Mouse (Mus musculus): ENCODE results near the gene Upk3b. TPM values are rescaled to one million over a fixed set of nuclear protein-coding genes. Genes with fewer than 3 reads are reported as not detected.

The Upk3b gene
- total RNA-seq, 2 experiments from 2014 or later: not detected

GRCm38 (mm10) chr5:136014877-136015276, 23.4 kb upstream of the Upk3b start:
- intact Hi-C loops (cut with DNase I): no loop called here
- no peak for TF ChIP-seq CTCF (IDR thresholded peaks at IDR 0.05)
- DNase-seq (ENCODE audit: extremely low spot score in 1 of 2, low spot score in 2 of 2): no peak
- H3K27ac ChIP-seq: no peak overlapping the region
- H3K4me3 ChIP-seq: no peak overlapping the region

DNA sequence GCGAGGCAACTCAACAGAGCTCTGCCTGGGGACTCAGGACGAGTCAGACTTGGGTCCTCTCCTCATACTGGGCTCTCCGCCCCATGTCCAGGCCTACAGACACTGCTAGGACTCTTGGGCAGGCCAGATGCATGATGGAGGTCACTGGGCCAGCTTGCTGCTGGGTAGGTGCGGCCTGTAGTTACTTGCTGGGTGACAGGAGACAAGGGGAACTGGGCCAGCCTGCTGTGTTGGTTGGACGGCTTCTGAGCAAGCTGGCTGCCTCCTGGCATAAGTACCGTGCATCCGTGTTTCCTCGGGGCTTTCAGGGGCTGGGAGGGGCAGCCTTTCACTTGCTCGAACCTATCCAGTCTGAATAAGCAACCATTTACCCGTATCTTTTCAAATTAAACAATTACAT, 22.7 kb upstream of the Upk3b start:
- Histone ChIP-seq H3K4me3 (no peak overlapping the region), H3K27ac (no peak overlapping the region)
- no peak for DNase-seq (ENCODE audit: extremely low spot score in 1 of 2, low spot score in 2 of 2)
- TF ChIP-seq CTCF (IDR thresholded peaks at IDR 0.05): no peak
- intact Hi-C loops (cut with DNase I): no loop called here

DNA sequence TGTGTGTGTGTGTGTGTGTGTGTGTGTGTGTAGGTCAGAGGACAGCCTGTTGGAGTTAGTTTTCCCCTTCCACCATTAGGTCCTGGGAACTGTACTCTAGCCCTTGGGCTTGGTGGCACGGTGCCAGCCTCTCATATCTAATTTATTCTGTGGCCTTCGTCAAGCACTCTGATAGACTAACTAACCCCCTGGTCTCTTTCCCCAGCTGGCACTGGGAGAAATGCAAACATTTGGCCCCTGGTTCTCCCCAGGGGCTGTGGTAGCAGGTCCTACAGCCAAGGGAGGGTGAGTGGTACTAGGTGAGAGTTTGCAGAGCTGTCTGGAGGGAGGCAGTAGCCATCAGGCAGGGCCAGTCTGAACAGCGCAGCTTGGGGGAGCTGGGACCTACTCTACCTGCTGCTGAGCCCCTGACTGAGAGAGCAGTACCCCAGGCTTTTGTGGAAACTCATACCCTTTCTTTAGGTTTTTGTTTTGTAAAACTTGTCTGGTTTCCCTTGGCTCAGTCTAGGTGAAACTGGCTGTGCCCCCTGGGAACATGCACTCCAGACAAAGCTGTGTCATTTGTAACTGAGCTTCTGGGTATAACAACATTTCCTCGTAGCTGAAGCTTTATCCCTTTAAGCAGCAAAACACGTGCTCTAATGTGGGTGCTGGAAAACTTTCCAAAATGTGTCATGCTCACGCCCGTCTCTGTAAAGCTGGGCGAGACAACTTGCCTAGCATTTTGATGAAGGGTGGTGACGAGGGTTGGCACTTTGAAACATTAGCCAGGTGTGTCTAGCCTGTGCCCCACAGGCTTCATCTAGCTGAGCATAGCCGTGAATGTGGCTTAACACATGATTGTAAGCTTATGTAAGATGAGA, 22.1 kb upstream of the Upk3b start:
- Histone ChIP-seq H3K4me3 (no peak overlapping the region), H3K27ac (no peak overlapping the region)
- intact Hi-C loops (cut with DNase I): no loop called here
- TF ChIP-seq CTCF (IDR thresholded peaks at IDR 0.05): no peak
- DNase-seq (ENCODE audit: extremely low spot score in 1 of 2, low spot score in 2 of 2): no peak

DNA sequence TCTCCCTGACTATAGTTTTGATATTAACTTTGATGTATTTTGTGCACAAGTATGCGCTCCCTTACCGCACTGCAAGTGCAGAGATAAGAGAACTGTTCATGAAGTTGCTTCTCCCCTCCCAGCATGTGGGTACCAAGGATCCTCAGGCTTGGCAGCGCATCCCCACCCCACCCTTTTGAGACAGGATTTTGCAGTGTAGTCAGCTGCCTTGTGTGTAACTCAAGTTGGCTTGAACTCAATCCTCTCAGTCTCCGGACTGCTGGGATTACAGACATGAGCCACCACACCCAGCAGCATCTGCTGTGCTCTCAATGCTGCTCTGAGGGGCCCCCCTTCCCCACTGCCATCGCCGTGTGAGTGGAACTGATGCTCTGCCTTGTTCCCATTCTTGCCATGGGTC, 21.0 kb upstream of the Upk3b start:
- Histone ChIP-seq H3K27ac (no peak overlapping the region), H3K4me3 (no peak overlapping the region)
- DNase-seq (ENCODE audit: extremely low spot score in 1 of 2, low spot score in 2 of 2): no peak

GRCm38 (mm10) chr5:136018726-136019125, 19.6 kb upstream of the Upk3b start:
- H3K4me3 ChIP-seq: no peak overlapping the region
- intact Hi-C loops (cut with DNase I): no loop called here
- no peak overlapping the region for H3K27ac ChIP-seq
- TF ChIP-seq CTCF (IDR thresholded peaks at IDR 0.05): no peak
- DNase-seq (ENCODE audit: extremely low spot score in 1 of 2, low spot score in 2 of 2): no peak

More for the DNA sequence above, 21.0 kb upstream of the Upk3b start:
- intact Hi-C loops (cut with DNase I): no loop called here
- TF ChIP-seq CTCF (IDR thresholded peaks at IDR 0.05): no peak

DNA sequence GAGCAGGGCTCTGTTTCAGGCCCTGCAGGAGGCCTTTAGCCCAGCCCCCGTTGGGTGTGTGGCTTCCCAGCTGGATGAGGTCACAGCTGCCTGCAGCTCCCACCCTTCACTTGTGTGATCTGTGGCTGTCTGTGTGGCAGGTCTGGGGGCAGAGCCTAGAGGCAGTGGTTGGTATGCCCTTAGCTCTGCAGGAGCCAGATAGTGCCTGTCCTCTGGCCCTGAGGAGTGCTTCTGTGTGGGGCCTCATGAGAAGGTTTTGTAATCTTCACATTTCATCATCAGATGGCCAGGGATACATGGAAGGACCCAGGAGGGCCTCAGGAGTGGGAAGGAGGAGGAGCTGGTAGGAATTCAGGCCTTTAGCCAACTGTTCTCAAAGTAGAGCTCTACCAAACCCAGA, 18.4 kb upstream of the Upk3b start:
- TF ChIP-seq CTCF (IDR thresholded peaks at IDR 0.05): no peak
- intact Hi-C loops (cut with DNase I): no loop called here
- no peak overlapping the region for H3K27ac ChIP-seq
- no peak for DNase-seq (ENCODE audit: extremely low spot score in 1 of 2, low spot score in 2 of 2)
- H3K4me3 ChIP-seq: no peak overlapping the region

DNA sequence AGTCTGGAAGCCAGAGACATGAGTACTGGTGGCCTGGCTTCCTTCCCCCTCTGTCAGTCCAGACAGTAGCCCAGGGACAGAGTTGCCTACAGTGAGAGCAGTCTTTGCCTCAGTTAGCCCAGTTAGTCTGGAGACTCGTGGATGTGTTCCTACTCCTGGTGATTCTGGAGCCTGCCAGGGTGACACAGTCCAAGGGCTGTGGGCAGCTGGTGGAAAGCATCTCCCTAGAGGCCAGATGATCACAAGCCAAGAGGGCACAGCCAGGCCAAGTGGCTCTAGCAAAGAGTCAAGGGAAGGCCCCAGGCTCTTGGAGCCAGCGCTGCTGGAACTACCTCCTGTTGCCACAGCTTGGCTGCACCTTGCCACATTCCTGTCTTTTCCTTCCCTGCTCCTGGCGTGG, 12.6 kb upstream of the Upk3b start:
- no peak for DNase-seq (ENCODE audit: extremely low spot score in 1 of 2, low spot score in 2 of 2)
- Histone ChIP-seq H3K27ac (no peak overlapping the region), H3K4me3 (no peak overlapping the region)
- intact Hi-C loops (cut with DNase I): no loop called here
- TF ChIP-seq CTCF (IDR thresholded peaks at IDR 0.05): no peak

DNA sequence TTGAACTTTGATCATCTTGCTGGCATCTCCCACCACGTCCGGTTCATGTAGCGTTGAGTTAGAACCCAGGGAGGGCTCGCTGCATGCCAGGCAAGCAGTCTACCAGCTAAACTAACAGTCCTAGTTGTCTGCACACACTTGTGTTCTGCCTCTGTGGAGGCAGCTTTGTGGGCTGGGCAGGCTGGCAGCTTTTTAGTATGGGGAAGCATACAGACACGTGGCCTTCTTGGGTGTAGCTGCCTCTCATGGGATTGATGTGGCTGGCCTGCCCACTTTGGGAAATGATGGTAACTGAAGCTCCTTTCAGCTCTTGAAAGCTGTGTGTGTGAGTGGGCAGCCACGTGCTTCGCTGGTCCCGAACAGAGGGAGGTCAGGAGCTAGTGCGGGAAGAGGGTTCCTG, 11.4 kb upstream of the Upk3b start:
- no peak for DNase-seq (ENCODE audit: extremely low spot score in 1 of 2, low spot score in 2 of 2)
- intact Hi-C loops (cut with DNase I): no loop called here
- Histone ChIP-seq H3K4me3 (no peak overlapping the region), H3K27ac (no peak overlapping the region)
- no peak for TF ChIP-seq CTCF (IDR thresholded peaks at IDR 0.05)

GRCm38 (mm10) chr5:136027612-136028311, 10.5 kb upstream of the Upk3b start:
- intact Hi-C loops (cut with DNase I): no loop called here
- no peak overlapping the region for H3K27ac ChIP-seq
- no peak; the same call in 1 of the 2 replicates for TF ChIP-seq CTCF (IDR thresholded peaks at IDR 0.05)
- no peak for DNase-seq (ENCODE audit: extremely low spot score in 1 of 2, low spot score in 2 of 2)
- no peak overlapping the region for H3K4me3 ChIP-seq

DNA sequence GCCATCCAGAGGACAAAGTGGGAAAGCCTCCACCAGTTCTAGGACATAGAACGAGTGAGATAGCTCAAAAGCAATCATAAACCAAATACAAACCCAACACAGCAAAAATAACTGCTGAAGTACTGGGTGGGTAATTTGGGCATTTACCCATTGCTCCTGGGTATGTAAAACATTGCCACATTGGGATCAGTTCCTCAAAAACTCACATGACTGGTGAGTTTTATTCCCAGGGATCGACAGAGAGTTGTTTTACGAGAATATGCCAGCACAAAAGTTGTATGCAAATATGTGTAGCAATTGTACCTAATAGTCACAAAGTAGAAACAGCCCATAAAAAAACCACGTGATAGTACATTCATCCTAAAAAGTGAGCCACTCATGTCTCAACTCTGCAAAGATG, 3.4 kb upstream of the Upk3b start:
- intact Hi-C loops (cut with DNase I): no loop called here
- no peak for TF ChIP-seq CTCF (IDR thresholded peaks at IDR 0.05)

DNA sequence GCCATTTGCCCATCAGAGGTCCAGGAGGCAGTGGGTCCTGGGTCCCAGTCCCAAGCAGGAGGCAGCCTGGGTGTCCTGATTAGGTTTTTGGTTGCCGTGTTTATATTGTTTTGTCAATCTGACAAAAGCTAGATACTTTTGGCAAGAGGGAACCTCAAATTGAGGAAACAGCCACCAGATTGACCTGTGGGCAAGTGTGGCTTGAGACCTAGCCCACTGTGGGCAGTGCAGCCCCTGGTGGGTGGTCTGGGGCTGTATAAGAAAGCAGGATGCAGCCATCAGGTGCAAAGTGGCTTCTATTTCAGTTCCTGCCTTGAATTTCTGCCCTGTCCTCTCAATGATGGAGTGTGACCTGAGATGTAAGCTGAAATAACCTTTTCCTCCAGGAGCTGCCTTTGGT, 3.0 kb upstream of the Upk3b start:
- no peak overlapping the region for H3K4me3 ChIP-seq
- no peak for DNase-seq (ENCODE audit: extremely low spot score in 1 of 2, low spot score in 2 of 2)

More for the DNA sequence above, 3.4 kb upstream of the Upk3b start:
- no peak overlapping the region for H3K4me3 ChIP-seq
- no peak for DNase-seq (ENCODE audit: extremely low spot score in 1 of 2, low spot score in 2 of 2)
- H3K27ac ChIP-seq: no peak overlapping the region

GRCm38 (mm10) chr5:136036667-136037066, 1.6 kb upstream of the Upk3b start:
- no peak for TF ChIP-seq CTCF (IDR thresholded peaks at IDR 0.05)
- no peak for DNase-seq (ENCODE audit: extremely low spot score in 1 of 2, low spot score in 2 of 2)
- Histone ChIP-seq H3K4me3 (no peak overlapping the region), H3K27ac (no peak overlapping the region)
- intact Hi-C loops (cut with DNase I): no loop called here

More for the DNA sequence above, 3.0 kb upstream of the Upk3b start:
- H3K27ac ChIP-seq: no peak overlapping the region
- no peak for TF ChIP-seq CTCF (IDR thresholded peaks at IDR 0.05)
- intact Hi-C loops (cut with DNase I): no loop called here
